Mouse (Mus musculus) ovary, postnatal 36 days (tissue): ENCODE data around the gene Piwil4.
"Not testable (repeated sequence)": the region's sequence is repeated elsewhere in the genome, so short reads cannot be mapped to it uniquely, and the experiment has no call there.

Experiments used
- DNase-seq: peaks from one replicate; pipeline ENCODE4 v3.0.0; 2022; ENCODE audit warnings: low spot score, mixed read lengths

Gene Piwil4

GRCm38 (mm10) chr9:14726005-14726404 lies 14.5 kb downstream of the Piwil4 start:
- DNase-seq: no peak

DNA sequence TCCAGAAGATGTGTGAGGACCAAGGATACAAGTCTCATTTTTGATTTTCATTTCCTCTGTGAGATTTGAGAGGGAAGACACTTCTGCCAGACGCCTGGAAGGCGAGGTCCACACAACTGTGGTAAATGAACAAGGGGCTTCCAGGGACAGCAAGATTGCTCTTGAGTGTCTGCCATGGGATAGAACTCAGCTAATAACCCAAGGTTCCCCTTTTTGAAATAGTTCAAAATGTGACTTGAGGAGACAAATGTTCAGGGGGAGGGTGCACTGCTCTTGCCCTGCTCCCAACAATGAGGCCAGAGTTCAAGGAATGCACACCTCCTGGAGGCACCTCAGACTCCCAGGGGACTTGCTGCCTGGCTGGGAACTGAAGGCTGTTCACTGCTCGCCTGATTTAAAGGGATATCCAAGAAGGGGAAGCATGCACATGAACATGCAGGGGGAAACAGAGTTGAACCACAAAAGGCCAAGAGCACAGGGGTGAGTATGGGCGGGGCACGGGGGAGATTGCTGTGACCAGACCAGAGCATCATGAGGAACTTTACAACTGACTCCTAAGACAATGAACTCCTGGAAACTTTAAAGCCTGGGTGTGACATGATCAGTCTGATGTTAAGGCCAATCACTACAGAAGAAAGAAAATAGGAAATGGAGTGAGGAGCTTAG lies 15.6 kb downstream of the Piwil4 start:
- no peak for DNase-seq

DNA sequence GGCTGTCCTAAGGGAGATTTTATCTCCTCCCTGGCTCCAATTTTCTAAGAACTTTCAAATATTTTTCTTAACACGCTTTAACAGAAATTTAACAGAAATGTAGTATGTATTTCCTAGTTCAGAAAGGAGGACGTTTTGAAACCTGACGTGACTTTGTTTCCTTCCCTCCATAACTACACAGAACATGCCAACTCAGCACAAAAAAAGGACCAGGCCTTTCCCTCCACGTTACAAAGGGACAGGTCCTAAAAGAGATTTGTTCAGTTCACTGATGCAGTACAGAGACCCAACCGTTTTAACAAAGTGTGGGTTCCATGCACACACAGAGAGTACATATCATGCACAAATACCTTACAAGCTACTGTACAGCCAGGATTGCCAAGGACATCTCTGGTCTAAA lies 18.9 kb downstream of the Piwil4 start:
- DNase-seq: no peak

DNA sequence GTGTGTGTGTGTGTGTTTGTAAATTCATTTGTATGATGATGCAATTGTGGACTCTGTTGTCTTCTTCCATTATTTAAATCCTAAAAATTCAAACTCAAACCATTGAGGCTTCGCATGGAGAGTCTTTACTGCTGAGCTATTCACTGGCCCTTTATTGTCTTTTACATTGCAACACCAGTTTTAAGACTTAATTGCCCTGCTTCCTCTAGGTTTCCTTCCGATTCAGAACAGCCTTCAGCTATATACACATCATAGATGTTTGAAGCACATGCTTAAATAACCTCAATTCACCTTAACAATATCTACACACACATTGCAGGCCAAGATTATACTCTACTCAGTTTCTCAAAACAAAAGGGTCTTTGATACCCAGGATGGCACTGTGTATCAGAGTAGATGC lies 20.1 kb downstream of the Piwil4 start:
- DNase-seq: no peak

DNA sequence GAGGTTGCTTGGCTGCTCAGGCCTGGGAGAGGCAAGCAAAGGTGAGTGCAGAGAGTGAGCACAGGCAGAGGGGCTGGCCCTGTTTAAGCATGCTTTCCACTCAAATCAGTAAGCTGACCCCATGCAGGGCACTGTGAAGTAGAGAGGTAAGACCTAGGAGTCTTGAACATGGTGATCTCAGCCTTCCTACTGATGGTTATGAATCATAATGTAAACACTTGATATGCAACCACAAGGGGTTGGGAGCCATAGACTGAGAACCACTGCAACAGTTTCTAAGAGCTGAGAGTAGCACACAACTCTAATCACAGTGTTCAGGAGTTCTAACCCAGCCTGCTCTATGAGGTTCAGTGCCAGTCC lies 22.2 kb downstream of the Piwil4 start:
- no peak for DNase-seq

DNA sequence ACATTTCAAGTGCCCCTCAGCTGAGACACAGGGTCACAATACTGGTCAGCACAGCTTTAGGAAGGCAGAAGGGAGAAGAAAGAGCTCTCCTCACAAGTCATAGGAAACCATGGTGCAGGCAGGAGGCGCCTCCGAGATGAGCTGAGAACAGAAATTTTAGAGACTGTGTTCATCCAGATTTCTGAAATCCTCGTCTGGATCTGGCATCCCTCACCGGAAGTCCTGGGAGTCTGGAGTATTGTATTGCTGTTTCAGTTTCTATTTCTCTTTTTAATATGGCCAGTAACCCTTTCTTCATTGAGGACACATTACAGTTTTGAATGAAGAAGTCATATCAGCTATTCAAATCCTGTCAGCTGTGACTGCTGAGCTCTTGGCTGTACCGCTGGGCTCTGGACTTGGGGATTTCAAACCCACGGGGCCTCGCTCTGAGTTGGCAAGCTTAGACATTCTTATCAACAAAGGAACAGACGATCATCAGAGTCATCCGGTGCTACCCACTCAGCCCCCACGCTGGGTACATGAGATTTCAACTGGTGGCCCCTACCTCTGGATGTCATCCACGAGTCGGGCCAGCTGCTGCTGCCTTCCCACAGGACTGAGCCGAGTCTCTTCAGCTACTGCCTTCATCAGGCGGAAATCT lies 22.7 kb downstream of the Piwil4 start:
- peak; percentile 10 for DNase-seq

DNA sequence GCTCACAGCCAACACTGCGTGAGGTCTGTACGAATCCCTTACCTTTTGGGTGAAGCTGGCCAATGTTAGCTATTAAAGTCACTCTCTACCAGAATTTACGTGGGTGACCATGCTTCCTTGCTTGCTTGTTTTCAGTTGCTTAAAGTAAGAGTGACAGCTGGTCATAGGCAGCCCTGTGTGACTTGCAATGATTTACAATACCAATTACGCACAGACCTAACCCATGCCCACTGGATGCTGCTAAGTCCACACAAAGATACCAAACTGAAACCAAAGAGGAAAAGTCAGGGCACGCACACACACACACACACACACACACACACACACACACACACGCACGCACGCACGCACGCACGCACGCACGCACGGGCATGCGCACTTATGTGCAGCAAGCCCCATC lies 25.3 kb downstream of the Piwil4 start:
- no peak for DNase-seq

- no peak for DNase-seq
Observed at GRCm38 (mm10) chr9:14710910-14711309, 29.6 kb downstream of the Piwil4 start.

DNA sequence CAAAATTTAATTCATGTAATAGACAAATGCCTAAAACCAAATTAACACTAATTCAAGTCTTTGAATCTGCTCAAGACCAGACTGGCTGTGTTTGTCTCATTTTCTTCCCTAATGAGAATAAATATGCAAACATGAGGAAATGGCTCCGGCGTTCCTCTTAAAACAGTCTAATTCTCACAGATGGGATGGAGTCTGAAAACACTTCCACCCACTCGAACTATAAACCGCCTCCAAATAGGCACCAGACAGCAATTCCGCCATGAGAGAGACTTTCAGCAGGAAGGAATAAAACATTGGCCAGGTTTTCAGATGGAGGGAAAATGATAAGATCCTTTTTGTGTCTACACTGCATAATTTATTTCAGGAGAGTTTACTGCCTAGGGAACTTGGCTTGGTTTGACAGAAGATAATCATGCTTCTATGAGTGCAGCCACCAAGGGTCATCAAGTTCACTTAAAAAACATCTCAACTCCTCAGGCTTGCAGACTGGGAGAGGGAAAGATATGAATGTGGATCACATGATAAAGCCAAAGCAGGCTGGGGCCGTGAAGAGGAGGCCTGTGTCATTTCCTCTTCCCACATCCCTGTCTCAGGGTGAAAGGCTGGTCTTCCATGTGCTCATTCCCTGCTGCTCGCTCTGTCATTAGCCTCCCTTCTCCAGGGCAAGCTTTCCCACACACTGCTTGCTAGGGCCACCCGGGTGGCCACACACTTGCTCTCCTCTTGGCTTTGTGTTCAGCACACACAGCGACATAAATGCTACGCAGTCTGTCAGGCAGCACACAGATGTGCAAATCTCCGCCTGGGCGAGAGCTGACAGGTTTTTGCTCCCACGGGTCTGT lies 35.0 kb downstream of the Piwil4 start:
- DNase-seq: no peak

DNA sequence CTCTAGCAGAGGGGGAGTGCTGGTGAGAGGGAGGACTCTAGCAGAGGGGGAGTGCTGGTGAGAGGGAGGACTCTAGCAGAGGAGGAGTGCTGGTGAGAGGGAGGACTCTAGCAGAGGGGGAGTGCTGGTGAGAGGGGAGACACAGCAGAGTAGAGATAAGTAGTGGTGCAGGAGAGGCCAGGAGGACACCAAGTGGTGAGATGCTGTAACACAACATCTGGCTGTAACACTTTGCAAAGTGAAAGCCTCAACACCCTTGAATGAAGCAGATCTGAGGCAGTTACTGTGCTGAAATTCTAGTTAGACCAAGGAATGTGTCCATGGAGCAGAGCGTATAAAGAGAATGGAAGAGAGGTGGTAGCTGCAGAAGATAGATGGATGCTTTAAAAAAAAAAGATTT lies 39.7 kb downstream of the Piwil4 start:
- not testable (repeated sequence) for DNase-seq

DNA sequence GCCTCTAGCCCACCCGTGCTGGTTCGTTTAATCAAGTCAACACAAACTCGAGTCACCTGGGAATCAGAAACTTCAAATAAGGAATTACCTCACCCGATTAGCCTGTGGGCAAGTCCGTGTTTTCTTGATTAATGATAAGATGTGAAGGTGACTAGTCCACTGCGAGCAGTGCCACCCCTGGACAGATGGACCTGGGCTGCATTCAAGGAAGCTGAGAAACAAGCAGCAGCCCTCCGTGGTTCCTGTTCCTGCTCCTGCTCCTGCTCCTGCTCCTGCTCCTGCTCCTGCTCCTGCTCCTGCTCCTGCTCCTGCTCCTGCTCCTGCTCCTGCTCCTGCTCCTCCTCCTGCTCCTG lies 41.3 kb downstream of the Piwil4 start:
- no peak for DNase-seq

- DNase-seq: peak; percentile 86
Observed at GRCm38 (mm10) chr9:14698582-14699287, 41.8 kb downstream of the Piwil4 start.

GRCm38 (mm10) chr9:14697903-14698302 lies 42.6 kb downstream of the Piwil4 start:
- DNase-seq: no peak

DNA sequence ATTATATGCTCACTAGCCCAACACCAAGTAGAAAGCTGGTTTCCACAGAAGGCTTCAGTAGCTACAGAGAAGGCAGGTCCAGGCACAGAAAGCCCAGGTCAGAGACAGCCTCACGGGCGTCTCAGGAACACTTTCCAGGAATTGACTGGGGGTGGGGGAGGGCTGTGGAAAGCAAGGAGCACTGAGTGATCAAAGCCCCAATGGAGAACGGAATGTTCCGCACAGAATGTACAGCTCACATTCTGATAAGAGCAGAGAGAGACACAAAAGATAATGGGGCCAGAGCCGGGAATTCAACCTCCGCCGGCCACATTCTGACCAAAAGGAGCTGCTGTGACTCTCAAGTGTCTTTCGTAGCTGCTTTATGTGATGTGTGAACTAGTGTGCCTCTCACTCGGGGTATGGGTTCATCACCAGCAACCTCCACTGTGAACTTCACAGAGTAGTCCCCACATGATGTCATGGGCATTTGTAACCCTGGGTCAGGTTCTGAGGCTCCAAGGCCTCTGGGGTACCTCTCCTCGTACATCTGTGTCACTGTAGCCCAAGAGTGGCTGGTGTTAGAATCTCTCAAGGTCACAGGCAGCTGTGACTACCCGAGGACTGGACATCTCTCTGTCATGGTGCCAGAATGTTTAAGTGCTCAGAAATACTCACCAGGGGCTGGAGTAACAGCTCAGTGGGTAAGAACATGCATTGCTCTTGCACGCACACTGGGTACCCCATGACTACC lies 51.0 kb downstream of the Piwil4 start:
- DNase-seq: no peak

DNA sequence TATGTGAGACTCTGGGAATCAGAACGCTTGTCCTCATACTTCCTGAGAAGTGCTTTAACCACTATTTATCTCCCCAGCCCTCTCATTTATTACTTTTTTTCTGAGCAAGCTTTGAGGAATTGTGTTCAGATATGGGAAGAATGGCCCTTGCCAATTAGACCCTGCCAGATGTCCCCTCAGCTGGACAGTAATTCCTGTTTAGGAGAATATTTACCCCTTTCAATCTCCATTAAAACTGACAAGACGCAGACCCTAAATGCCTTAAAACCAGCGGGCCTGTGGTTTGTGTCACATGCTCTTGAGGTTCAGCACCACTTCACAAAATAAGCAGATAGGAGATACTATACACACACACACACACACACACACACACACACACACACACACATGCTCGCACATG lies 56.2 kb downstream of the Piwil4 start:
- no peak for DNase-seq

DNA sequence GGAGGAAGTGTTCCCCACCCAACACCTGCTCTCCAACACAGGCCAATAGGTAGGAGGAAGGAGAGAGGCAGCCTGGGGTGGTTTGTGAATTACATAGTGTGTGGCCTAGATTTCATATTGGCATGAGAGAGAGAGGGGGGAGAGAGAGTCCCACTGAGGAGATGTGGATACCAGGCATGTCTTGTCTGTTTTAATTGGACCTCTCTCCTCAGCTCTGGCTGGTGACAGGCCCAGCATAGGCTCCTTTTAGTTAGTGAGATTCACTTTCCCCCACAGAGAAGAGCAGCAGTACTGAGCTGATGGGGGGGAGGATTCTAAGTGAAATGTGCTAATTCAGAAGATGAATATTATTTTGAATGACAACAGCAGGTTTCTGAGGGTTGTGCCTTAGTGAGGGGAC lies 57.8 kb downstream of the Piwil4 start:
- no peak for DNase-seq

- DNase-seq: no peak
Observed at GRCm38 (mm10) chr9:14680584-14680983, 59.9 kb downstream of the Piwil4 start.

DNA sequence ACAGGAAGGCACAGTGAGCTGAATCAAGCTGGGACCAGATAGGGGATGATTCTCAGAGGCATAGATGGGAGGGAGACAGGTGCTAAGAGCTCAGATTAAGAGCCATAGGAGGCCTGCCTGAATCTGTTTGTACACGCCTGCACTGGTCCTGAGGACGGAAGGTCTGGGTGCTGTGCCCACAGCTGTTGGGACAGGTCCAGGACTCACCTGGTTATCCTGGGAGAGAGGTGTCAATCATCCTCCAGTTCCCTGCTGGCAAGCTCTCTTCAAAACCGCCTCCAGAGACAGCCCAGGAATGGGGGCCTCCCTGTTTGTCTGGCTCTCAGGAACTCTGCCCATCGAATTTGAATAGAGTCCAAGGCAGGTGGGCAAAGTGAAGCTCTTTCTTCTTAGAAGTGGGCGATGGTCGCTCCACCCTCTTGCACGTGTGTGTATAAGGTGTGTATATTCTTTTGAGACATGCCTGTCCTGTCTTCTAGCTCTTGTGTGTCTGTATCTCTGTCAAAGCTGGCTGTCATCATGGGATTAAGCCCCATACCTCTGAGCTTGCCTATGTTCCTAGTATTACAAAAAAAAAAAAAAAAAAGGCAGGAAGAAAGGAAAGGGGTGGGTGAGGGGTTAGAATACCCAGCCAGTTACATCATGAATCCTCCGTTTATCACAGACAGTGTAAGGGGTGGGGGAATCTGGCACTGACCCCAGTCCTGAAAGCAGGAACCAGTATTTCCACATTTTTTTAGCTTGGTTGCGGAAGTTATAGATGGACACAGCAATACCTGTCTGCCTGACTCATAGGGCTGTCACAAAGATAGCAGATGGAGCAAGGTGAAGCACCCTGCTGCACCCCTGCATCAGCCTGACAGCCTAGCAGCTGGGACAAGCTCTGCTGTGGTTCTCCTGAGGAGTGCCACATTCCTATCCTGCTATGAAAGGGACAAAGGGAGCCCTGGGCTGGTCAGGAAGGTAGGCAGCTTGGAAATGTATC lies 64.5 kb downstream of the Piwil4 start:
- no peak for DNase-seq

DNA sequence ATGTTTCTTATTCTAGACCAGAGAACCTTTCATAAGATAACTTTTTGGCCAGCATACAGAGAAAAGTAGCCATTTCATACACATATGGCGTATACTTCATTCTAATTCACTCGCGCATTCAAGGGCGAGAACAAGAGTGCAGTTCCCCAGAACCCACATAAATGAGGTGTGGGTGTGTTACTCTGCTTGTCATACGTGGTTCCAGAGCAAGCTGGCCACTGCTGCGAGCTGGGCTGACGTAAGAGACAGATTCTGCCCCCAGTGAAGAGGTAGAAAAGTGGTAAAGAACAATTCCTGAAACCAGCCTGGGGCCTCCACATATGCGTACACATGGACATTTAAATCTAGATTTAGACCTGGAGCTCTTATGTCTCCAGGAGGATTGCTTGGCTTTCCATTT lies 66.0 kb downstream of the Piwil4 start:
- no peak for DNase-seq

GRCm38 (mm10) chr9:14673109-14673508 lies 67.4 kb downstream of the Piwil4 start:
- no peak for DNase-seq

- not testable (repeated sequence) for DNase-seq
Observed at GRCm38 (mm10) chr9:14671965-14672364, 68.6 kb downstream of the Piwil4 start.
